Mouse (Mus musculus) ES-Bruce4 (cell line): ENCODE measurements around the gene Nab2.

ENCODE experiments used
- CTCF ChIP-seq: IDR thresholded peaks from one replicate; pipeline ENCODE4 v1.8.1; 2011; ENCODE audit warnings: low read depth, low read length
- POLR2A ChIP-seq: IDR thresholded peaks from one replicate; pipeline ENCODE4 v1.8.1; 2011; ENCODE audit warnings: low read length; ENCODE audit not compliant: insufficient read depth

DNA sequence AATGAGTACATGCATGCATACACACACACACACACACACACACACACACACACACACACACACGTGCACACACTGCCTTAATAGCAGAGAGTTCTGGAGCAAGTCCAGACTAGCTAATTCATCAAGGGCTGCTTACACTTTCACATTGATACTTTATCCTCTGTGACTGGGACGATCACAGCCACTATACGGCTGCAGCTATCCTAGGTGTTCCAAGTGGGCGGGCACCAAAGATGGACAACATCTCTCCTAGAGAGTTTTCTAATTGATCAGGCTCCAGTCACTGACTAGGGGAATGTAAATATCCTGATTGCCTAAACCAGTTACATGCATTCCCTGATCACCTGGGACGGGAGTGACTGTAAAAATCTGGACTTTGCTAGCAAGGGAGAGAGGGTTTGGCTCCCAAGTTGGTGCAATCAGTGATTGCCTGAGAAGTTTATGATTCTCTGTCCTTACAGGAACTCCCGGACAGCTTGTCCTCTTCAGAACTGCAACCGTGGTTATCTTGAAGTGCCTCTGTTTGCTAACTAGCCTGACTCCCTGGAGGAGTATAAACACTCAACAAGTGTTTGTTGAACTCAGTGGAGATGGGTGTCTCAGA, 35.6 kb downstream of the Nab2 start:
- no peak for TF ChIP-seq POLR2A
- no peak for TF ChIP-seq CTCF
